Mouse (Mus musculus) liver, postnatal 0 days (tissue): ENCODE results near the gene Sae1. TPM values are rescaled to one million over a fixed set of nuclear protein-coding genes. Genes with fewer than 3 reads are reported as not detected.

Experiments used
- ATAC-seq: fragments of 200-750 bp; cut with Nextera tagmentation; 2 replicates; pipeline ENCODE4 v1.8.0; 2017; ENCODE audit warnings: mild to moderate bottlenecking, moderate library complexity
- DNase-seq: peaks from one replicate; pipeline ENCODE4 v3.0.0-alpha.2; 2016
- H3K27ac ChIP-seq: fragments of 300-500 bp; sonication (generic); 2 replicates; pipeline ENCODE4 v1.5.1; 2014; ENCODE audit warnings: antibody characterized with exemption, moderate library complexity, mild to moderate bottlenecking, low read depth
- H3K27me3 ChIP-seq: fragments of 300-500 bp; sonication (generic); 2 replicates; pipeline ENCODE4 v1.6.1; 2014; ENCODE audit warnings: low read length, control low read depth, mixed read lengths; ENCODE audit not compliant: insufficient read depth
- H3K36me3 ChIP-seq: fragments of 300-500 bp; sonication (generic); replicated peaks from 2 replicates; pipeline ENCODE4 v1.6.1; 2014; ENCODE audit warnings: mild to moderate bottlenecking, control low read depth, low read length, moderate library complexity, mixed read lengths; ENCODE audit not compliant: insufficient read depth
- H3K4me1 ChIP-seq: fragments of 300-500 bp; sonication (generic); 2 replicates; pipeline ENCODE4 v1.6.1; 2014; ENCODE audit warnings: antibody characterized with exemption, mild to moderate bottlenecking, control low read depth; ENCODE audit not compliant: insufficient read depth
- H3K4me2 ChIP-seq: fragments of 300-500 bp; sonication (generic); 2 replicates; pipeline ENCODE4 v1.6.1; 2014; ENCODE audit warnings: low read depth, mild to moderate bottlenecking, low read length, moderate library complexity, mixed read lengths
- H3K4me3 ChIP-seq: fragments of 300-500 bp; sonication (generic); 2 replicates; pipeline ENCODE4 v1.5.1; 2014; ENCODE audit warnings: low read depth, low read length
- H3K9ac ChIP-seq: fragments of 300-500 bp; sonication (generic); replicated peaks from 2 replicates; pipeline ENCODE4 v1.6.1; 2014; ENCODE audit warnings: mild to moderate bottlenecking, moderate library complexity
- H3K9me3 ChIP-seq: fragments of 300-500 bp; sonication (generic); 2 replicates; pipeline ENCODE4 v1.6.1; 2016; ENCODE audit warnings: mild to moderate bottlenecking, control low read depth, low read length, mixed read lengths
- CTCF ChIP-seq: sonication (generic); IDR thresholded peaks from 2 replicates; pipeline ENCODE4 v1.5.1; 2016; ENCODE audit warnings: antibody characterized with exemption, low read depth
- EP300 ChIP-seq: IDR thresholded peaks from 2 replicates; pipeline ENCODE4 v1.6.1; 2016; ENCODE audit warnings: antibody characterized with exemption, low read depth, mild to moderate bottlenecking
- WGBS: fragments of 180-500 bp; shearing (Covaris S2); extraction: QIAGEN DNeasy Blood & Tissue Kit; methylation state at CpG from one replicate; pipeline ENCODE4 v1.1.7; 2014; ENCODE audit not compliant: insufficient replicate concordance; 5-methylcytosine and 5-hydroxymethylcytosine counted together
- polyA plus RNA-seq: library from polyadenylated mRNA; unstranded; fragments of >200 nt; fragmentation: Nextera tagmentation; extraction: Ambion mirVana; gene quantifications from 2 replicates; pipeline ENCODE4 v1.2.1, GENCODE M21; 2015

Sae1 gene
- polyA plus RNA-seq, 1 experiment from 2014 or later: 51.9 TPM

- ATAC-seq: no peak
- H3K4me1 ChIP-seq: peaks cover 52% of the 10 kb centered on the region
- no peaks in the 10 kb centered on the region for H3K27me3 ChIP-seq
- WGBS: 15% methylated on average over 21 of the region's 21 CpGs
- no peaks in the 10 kb centered on the region for H3K9me3 ChIP-seq
- H3K4me3 ChIP-seq: peak overlapping the region; percentile 88
- peak; percentile 66 for DNase-seq
- H3K36me3 ChIP-seq: 0 out of 2 replicates have a peak, but pooled peaks cover 2% of the 10 kb centered on the region
- 0 out of 2 replicates have a peak, but pooled peaks have one; percentile 40 for TF ChIP-seq EP300
- TF ChIP-seq CTCF: no peak
- H3K9ac ChIP-seq: peak overlapping the region; percentile 100
- H3K27ac ChIP-seq: peak overlapping the region; percentile 100
- peak overlapping the region; percentile 86 for H3K4me2 ChIP-seq
Observed at GRCm38 (mm10) chr7:16402968-16403948, 15.7 kb upstream of the Sae1 start.

- no peak for DNase-seq
- ATAC-seq: no peak
- Histone ChIP-seq H3K4me2 (peak overlapping the region; percentile 86), H3K27ac (peak overlapping the region; percentile 100), H3K4me3 (peak overlapping the region; percentile 88), H3K9me3 (no peaks in the 10 kb centered on the region), H3K4me1 (peaks cover 46% of the 10 kb centered on the region), H3K9ac (peak overlapping the region; percentile 100), H3K36me3 (0 out of 2 replicates have a peak, but pooled peaks cover 2% of the 10 kb centered on the region), H3K27me3 (no peaks in the 10 kb centered on the region)
- 2% methylated on average over 9 of the region's 9 CpGs for WGBS
- TF ChIP-seq CTCF (no peak), EP300 (no peak)
Observed at GRCm38 (mm10) chr7:16402449-16402848, 14.8 kb upstream of the Sae1 start.

- ATAC-seq: peak; percentile 4; the same call in 1 of the 2 replicates
- WGBS: 1% methylated on average over 17 of the region's 17 CpGs
Observed at GRCm38 (mm10) chr7:16401991-16402431, 14.4 kb upstream of the Sae1 start.

GRCm38 (mm10) chr7:16400689-16401611 lies 13.3 kb upstream of the Sae1 start, which contains the start of gene Zc3h4:
Gene Zc3h4 (plus strand): TSS chr7:16400910.
- WGBS: under 1% methylated on average over 52 of the region's 85 CpGs
- peak within 1 kb of the TSS; percentile 100 for H3K27ac ChIP-seq

More at GRCm38 (mm10) chr7:16401991-16402431, 14.4 kb upstream of the Sae1 start:
- Histone ChIP-seq H3K9me3 (no peaks in the 10 kb centered on the region), H3K4me1 (peaks cover 45% of the 10 kb centered on the region), H3K4me2 (peak overlapping the region; percentile 86), H3K27me3 (no peaks in the 10 kb centered on the region), H3K27ac (peak overlapping the region; percentile 100), H3K9ac (peak overlapping the region; percentile 100), H3K36me3 (0 out of 2 replicates have a peak, but pooled peaks cover 2% of the 10 kb centered on the region), H3K4me3 (peak overlapping the region; percentile 88)
- DNase-seq: peak; percentile 83
- TF ChIP-seq EP300 (peak; percentile 81), CTCF (0 out of 2 replicates have a peak, but pooled peaks have one; percentile 15)

GRCm38 (mm10) chr7:16399820-16400688 lies 12.4 kb upstream of the Sae1 start:
- peak overlapping the region; percentile 100 for H3K27ac ChIP-seq
- H3K9me3 ChIP-seq: no peaks in the 10 kb centered on the region
- peak; percentile 97 for DNase-seq
- H3K4me2 ChIP-seq: peak overlapping the region; percentile 86
- H3K4me1 ChIP-seq: peaks cover 27% of the 10 kb centered on the region
- peak; percentile 85 for ATAC-seq
- H3K27me3 ChIP-seq: no peaks in the 10 kb centered on the region
- H3K4me3 ChIP-seq: peak overlapping the region; percentile 88
- TF ChIP-seq CTCF: no peak
- TF ChIP-seq EP300: peak; percentile 53; the same call in 1 of the 2 replicates
- under 1% methylated on average over 73 of the region's 77 CpGs for WGBS
- peak overlapping the region; percentile 100 for H3K9ac ChIP-seq
- H3K36me3 ChIP-seq: 0 out of 2 replicates have a peak, but pooled peaks cover 2% of the 10 kb centered on the region

More at GRCm38 (mm10) chr7:16400689-16401611, 13.3 kb upstream of the Sae1 start, which contains the start of gene Zc3h4:
- TF ChIP-seq CTCF: peak; percentile 30; the same call in 1 of the 2 replicates
- no peak for TF ChIP-seq EP300
- 0 out of 2 replicates have a peak, but pooled peaks cover 2% of the 10 kb centered on the region for H3K36me3 ChIP-seq
- H3K4me1 ChIP-seq: peaks cover 36% of the 10 kb centered on the region
- peak within 1 kb of the TSS; percentile 86 for H3K4me2 ChIP-seq
- peak; percentile 92 for DNase-seq
- ATAC-seq: peak; percentile 47
- H3K9me3 ChIP-seq: no peaks in the 10 kb centered on the region
- H3K9ac ChIP-seq: peak within 1 kb of the TSS; percentile 100
- no peaks in the 10 kb centered on the region for H3K27me3 ChIP-seq
- H3K4me3 ChIP-seq: peak within 1 kb of the TSS; percentile 88
